Mouse (Mus musculus) CD4-positive helper T cell, adult 2 months (primary cell): ENCODE measurements around the gene Btg4.
"Not testable (repeated sequence)": the region's sequence is repeated elsewhere in the genome, so short reads cannot be mapped to it uniquely, and the experiment has no call there.

Experiments
- DNase-seq: peaks from one replicate; pipeline ENCODE4 v3.0.0-alpha.2; 2012; ENCODE audit warnings: low read depth, missing footprints, low spot score

Gene Btg4

GRCm38 (mm10) chr9:51081614-51082013 lies 20.9 kb downstream of the Btg4 start:
- DNase-seq = no peak

DNA sequence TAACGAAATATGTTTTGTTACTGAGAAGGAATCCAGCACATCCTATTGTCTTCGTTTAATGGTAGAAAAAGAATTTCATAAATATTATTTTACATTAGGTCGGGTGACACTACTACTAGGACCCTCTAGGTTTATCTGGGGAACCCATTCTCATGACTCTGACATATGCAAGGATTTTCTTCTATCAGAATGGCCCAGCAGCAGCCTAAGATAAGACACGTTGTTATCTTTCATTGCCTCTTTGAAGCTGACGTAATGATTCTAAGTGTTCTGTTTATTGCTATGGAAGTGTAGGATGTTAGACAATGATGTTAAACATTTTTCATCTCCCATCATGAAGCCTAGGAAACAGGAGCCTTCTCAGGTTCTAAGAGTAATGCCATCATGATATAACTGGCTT lies 33.0 kb downstream of the Btg4 start:
- no peak for DNase-seq

DNA sequence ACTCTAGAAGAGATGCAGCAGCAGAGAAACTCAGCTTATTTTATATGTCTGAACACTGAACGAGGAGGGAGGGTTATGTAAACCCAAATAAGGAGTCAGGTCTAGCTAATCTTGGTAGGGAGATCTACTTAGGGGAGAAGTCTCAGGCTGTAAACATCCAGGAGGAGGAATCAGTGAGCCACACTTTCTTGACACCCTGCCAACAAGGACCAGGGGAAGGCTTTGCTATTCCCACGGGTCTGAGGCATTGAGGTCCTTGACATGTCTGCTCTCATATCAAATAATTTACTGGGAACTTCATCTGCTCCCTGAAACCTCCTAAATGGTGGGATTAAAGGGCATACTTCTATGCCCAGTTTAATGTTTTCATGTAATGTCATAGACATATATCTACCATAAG lies 35.6 kb downstream of the Btg4 start:
- DNase-seq = no peak

- DNase-seq = no peak
Measured at GRCm38 (mm10) chr9:51101756-51102425, 41.2 kb downstream of the Btg4 start, which contains the start of gene 4833427G06Rik. Gene 4833427G06Rik (minus strand): TSS chr9:51102078.

DNA sequence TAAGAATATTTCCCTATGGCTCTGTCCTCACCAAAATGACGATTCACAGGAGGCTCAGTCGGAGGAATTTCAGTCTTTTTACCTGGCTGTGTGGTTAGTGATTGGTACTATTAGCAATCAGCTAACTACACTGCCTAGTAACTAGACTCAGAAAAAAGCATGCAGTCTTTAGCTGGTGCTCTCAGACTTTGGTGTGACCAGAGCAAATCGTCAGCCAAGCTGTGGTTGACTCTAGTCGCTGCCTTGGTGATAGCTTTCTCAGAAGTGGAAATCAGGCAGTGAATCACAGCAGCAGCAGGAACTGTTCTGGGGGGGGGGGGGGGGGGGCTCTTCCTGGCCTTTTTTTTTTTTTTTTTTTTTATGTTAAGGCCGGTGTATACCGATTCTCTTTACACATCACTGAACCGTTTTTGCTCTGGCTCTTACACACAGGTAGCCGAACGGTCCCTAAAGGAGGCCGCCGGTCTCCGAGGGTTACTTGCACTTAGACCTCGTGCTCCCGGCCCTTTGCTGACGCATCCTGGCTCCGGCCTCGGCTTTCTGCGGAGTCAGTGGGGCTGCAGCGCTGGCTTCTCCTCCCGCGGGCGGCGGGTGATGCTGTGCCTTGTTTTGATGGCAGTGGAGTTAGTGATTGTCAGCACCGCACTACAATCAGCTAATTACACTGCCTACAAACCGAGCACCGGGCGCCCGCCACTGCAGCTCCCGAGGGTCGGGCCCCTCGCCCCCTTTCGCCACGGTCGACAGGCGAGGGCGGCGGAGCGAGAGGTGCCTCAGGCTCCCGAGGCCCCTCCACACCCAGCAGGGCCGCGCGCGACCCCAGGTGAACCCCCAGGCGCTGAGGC lies 42.5 kb downstream of the Btg4 start:
- peak; percentile 9 for DNase-seq

GRCm38 (mm10) chr9:51103808-51104514 lies 43.3 kb downstream of the Btg4 start:
- DNase-seq = no peak

GRCm38 (mm10) chr9:51105751-51106150 lies 45.0 kb downstream of the Btg4 start:
- DNase-seq = no peak

- no peak for DNase-seq
Measured at GRCm38 (mm10) chr9:51114767-51115166, 54.1 kb downstream of the Btg4 start.

DNA sequence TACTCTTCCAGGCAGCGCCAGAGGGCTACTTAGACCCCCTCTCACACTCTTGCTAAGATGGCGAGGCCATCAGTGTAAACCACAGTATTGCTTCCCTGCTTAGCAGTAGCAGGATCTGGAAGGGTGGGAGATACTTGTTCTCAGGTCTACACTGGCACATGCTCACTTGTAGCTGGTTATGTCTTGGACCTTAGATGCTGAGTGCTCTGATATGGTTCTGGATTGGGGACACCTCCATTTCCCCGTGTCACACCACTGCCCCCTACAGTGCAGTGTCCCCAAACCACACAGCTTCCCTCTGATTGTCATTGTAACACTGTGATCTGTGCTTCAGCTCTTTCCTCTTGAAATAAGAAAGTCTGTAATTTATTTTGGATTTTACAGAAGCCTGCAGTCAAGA lies 76.3 kb downstream of the Btg4 start:
- no peak for DNase-seq

DNA sequence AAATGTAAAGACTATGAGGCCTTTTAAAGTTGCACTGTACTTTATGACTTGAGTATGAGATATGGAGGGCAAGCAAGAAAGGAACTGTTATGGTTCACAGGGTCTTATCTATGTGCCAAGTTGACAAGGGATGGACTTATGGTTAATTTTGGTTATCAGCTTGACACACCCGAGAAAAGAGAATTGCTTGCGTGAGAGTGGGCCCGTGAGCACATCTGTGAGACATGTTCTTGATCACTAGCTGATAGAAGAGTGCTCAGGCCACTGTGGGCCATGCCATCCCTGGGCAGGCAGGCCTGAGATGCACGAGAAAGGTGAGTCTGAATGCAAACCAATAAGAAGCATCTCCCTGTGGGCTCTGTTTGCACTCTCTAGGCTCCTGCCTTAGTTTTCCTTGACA lies 76.7 kb downstream of the Btg4 start:
- DNase-seq = no peak

DNA sequence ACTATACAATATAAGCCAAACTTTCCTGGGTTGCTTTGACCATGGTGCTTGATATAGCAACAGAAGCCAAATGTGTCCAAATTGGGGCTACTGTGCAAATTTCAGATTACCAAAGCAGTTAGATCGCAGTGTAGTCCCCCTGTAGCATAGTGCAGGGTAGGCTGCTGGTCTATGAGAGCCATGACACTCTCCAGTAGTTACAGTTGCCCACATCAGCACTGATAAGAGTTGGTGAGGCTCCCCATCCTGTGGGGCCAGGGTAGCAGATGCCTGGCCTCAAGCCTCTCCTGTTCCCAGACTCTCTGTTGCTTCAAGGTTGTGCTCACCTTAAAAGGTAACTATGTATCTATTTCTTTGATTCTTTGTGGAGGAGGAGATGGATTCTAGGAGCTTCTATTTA lies 77.1 kb downstream of the Btg4 start:
- DNase-seq = no peak

DNA sequence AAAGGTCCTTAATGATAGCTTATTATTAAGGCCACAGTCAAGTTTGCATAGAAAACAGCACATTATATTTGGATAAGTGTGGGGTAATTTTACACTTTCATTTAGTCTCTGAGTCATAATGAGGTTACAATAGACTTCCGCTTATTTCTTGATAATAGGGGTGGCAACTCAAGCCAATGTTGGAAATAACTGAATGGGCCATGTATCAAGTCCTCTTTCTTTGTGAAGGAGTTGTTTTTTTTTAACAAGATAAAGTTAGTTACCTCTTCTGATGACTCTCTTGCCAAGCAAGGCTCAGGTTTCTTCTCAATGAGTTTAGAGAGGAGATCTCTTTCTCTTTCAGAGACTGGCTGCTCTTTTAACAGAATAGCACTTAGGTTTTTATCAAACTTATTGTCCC lies 77.6 kb downstream of the Btg4 start:
- DNase-seq = no peak

DNA sequence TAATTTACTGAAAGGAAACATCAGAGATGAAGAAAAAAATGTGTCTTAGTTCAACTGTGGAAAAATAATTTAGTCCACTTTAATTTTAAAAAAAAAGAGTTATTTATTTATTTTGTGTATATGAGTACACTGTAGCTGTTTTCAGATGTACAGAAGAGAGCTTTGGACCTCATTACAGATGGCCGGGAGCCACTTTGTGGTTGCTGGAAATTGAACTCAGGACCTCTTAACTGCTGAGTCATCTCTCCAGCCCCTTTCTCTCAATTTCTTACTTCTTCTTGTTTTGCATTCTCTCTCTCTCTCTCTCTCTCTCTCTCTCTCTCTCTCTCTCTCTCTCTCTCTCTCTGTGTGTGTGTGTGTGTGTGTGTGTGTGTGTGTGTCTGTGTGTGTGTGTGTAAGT lies 78.7 kb downstream of the Btg4 start:
- DNase-seq = not testable (repeated sequence)

DNA sequence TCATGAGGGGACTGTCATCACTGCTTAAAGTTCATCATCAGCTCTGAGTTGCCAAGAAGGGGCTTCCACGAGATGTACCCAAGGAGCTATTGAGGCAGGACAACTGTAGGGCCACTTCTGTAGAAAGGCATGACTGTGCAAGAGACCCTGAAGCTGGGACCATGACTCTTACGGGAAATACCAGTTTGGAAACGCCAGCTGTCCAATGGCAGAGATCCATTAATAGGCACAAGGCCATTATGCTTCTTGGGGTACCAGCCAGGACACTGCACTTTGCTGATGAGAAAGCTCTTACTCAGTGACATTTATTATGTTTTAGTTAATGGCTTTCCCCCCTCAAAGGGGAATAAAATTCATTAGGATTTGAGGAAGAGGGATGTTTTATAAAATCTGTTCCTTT lies 80.0 kb downstream of the Btg4 start:
- no peak for DNase-seq

- DNase-seq = no peak
Measured at GRCm38 (mm10) chr9:51143437-51143836, 82.7 kb downstream of the Btg4 start.

- no peak for DNase-seq
Measured at GRCm38 (mm10) chr9:51144218-51144617, 83.5 kb downstream of the Btg4 start.

GRCm38 (mm10) chr9:51146496-51146895 lies 85.8 kb downstream of the Btg4 start:
- no peak for DNase-seq

- DNase-seq = no peak
Measured at GRCm38 (mm10) chr9:51147294-51147693, 86.6 kb downstream of the Btg4 start.

DNA sequence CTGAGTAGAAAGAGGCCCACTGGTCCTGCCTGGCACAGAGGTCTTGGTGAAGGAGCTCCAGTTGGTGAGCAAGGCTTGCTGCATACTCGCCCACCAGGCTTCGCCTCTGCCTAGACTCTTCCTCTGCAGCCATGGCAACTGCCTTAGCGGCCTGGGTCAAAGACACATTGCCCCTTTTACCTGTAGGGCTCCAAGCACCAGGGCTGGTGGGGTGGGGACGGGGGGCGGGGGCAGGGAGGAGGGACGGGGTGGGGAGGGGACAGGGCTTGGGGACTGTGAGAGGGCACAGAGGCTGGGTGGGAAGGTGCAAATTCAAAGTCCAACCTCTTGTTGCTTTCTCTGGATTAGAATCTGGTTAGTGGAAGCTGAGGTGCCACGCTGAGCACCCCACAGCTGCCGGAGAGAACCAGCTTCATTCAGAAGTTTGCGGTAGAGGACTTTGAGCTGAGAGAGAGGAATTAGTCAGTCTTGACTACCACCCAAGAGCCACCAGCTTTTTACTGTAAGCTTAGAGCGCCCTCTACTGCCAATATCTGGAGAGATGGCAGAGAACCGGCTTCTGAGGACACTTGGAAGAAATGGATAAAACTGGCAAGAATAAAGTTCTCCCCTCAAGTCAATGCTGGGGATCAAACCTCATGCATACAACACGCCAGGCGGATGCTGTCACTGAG lies 91.5 kb downstream of the Btg4 start:
- peak; percentile 45 for DNase-seq

- peak; percentile 81 for DNase-seq
Measured at GRCm38 (mm10) chr9:51161771-51162388, 101.2 kb downstream of the Btg4 start.

- DNase-seq = no peak
Measured at GRCm38 (mm10) chr9:51163989-51164388, 103.3 kb downstream of the Btg4 start.
